Mouse (Mus musculus): ENCODE results near the gene Castor2. TPM values are rescaled to one million over a fixed set of nuclear protein-coding genes. Genes with fewer than 3 reads are reported as not detected.

Castor2 gene
- polyA plus RNA-seq, 1 experiment from 2014 or later, result 21.9 TPM

- DNase-seq (ENCODE audit: low spot score) (peak; percentile 71), ATAC-seq (peak; percentile 42; the same call in 1 of the 2 replicates)
- H3K9ac ChIP-seq (ENCODE audit: low read length), result no peak overlapping the region
- no peak overlapping the region for H3K4me2 ChIP-seq (ENCODE audit: low read length)
- H3K27ac ChIP-seq (ENCODE audit: low read depth, low read length), result no peak overlapping the region
- no peak overlapping the region for H3K4me3 ChIP-seq (ENCODE audit: low read depth, low read length)
- H3K27me3 ChIP-seq (replicated peaks; ENCODE audit: control insufficient read depth, insufficient read depth, low read length), result no peaks in the 10 kb centered on the region
- no peaks in the 10 kb centered on the region for H3K9me3 ChIP-seq (replicated peaks; ENCODE audit: control insufficient read depth, low read length)
- WGBS, result 16% methylated on average over 4 of the region's 4 CpGs
- H3K4me1 ChIP-seq (ENCODE audit: control insufficient read depth, insufficient read depth, low read length), result no peaks in the 10 kb centered on the region
- peaks cover 46% of the 10 kb centered on the region for H3K36me3 ChIP-seq (ENCODE audit: control insufficient read depth, insufficient read depth, low read length)
These were observed 32.1 kb downstream of the Castor2 start for GRCm38 (mm10) chr5:134131586-134131985.

GRCm38 (mm10) chr5:134136022-134136421 is 36.5 kb downstream of the Castor2 start:
- Histone ChIP-seq H3K4me1 (ENCODE audit: control insufficient read depth, insufficient read depth, low read length) (no peaks in the 10 kb centered on the region), H3K9me3 (replicated peaks; ENCODE audit: control insufficient read depth, low read length) (no peaks in the 10 kb centered on the region), H3K4me2 (ENCODE audit: low read length) (no peak overlapping the region), H3K4me3 (ENCODE audit: low read depth, low read length) (no peak overlapping the region), H3K36me3 (ENCODE audit: control insufficient read depth, insufficient read depth, low read length) (peaks cover 77% of the 10 kb centered on the region), H3K9ac (ENCODE audit: low read length) (no peak overlapping the region), H3K27me3 (replicated peaks; ENCODE audit: control insufficient read depth, insufficient read depth, low read length) (no peaks in the 10 kb centered on the region), H3K27ac (ENCODE audit: low read depth, low read length) (no peak overlapping the region)
- DNase-seq (ENCODE audit: low spot score) (no peak), ATAC-seq (no peak)
- 96% methylated on average over 12 of the region's 12 CpGs for WGBS

- Histone ChIP-seq H3K4me2 (ENCODE audit: low read length) (no peak overlapping the region), H3K27me3 (replicated peaks; ENCODE audit: control insufficient read depth, insufficient read depth, low read length) (no peaks in the 10 kb centered on the region), H3K9me3 (replicated peaks; ENCODE audit: control insufficient read depth, low read length) (no peaks in the 10 kb centered on the region), H3K27ac (ENCODE audit: low read depth, low read length) (no peak overlapping the region), H3K9ac (ENCODE audit: low read length) (no peak overlapping the region), H3K4me3 (ENCODE audit: low read depth, low read length) (no peak overlapping the region), H3K4me1 (ENCODE audit: control insufficient read depth, insufficient read depth, low read length) (no peaks in the 10 kb centered on the region), H3K36me3 (ENCODE audit: control insufficient read depth, insufficient read depth, low read length) (peaks cover 88% of the 10 kb centered on the region)
- WGBS, result 86% methylated on average over 4 of the region's 5 CpGs
- no peak for DNase-seq (ENCODE audit: low spot score)
- ATAC-seq, result no peak
These were observed 38.4 kb downstream of the Castor2 start for GRCm38 (mm10) chr5:134137933-134138332.

- H3K27me3 ChIP-seq (replicated peaks; ENCODE audit: control insufficient read depth, insufficient read depth, low read length), result no peaks in the 10 kb centered on the region
- ATAC-seq, result no peak
- H3K27ac ChIP-seq (ENCODE audit: low read depth, low read length), result no peak overlapping the region
- no peak overlapping the region for H3K4me3 ChIP-seq (ENCODE audit: low read depth, low read length)
- no peak overlapping the region for H3K9ac ChIP-seq (ENCODE audit: low read length)
- peaks cover 93% of the 10 kb centered on the region for H3K36me3 ChIP-seq (ENCODE audit: control insufficient read depth, insufficient read depth, low read length)
- no peaks in the 10 kb centered on the region for H3K4me1 ChIP-seq (ENCODE audit: control insufficient read depth, insufficient read depth, low read length)
- WGBS, result 94% methylated on average over 6 of the region's 6 CpGs
- H3K4me2 ChIP-seq (ENCODE audit: low read length), result no peak overlapping the region
- no peak for DNase-seq (ENCODE audit: low spot score)
- H3K9me3 ChIP-seq (replicated peaks; ENCODE audit: control insufficient read depth, low read length), result no peaks in the 10 kb centered on the region
These were observed 39.9 kb downstream of the Castor2 start for GRCm38 (mm10) chr5:134139429-134139828.

GRCm38 (mm10) chr5:134141236-134141635 is 41.7 kb downstream of the Castor2 start:
- 82% methylated on average over 7 of the region's 7 CpGs for WGBS
- no peak for ATAC-seq

GRCm38 (mm10) chr5:134142381-134142780 is 42.9 kb downstream of the Castor2 start:
- H3K4me2 ChIP-seq (ENCODE audit: low read length), result no peak overlapping the region
- no peak overlapping the region for H3K9ac ChIP-seq (ENCODE audit: low read length)
- no peaks in the 10 kb centered on the region for H3K4me1 ChIP-seq (ENCODE audit: control insufficient read depth, insufficient read depth, low read length)
- H3K36me3 ChIP-seq (ENCODE audit: control insufficient read depth, insufficient read depth, low read length), result peaks cover 70% of the 10 kb centered on the region
- DNase-seq (ENCODE audit: low spot score) (no peak), ATAC-seq (no peak)
- H3K27me3 ChIP-seq (replicated peaks; ENCODE audit: control insufficient read depth, insufficient read depth, low read length), result no peaks in the 10 kb centered on the region
- no peaks in the 10 kb centered on the region; the same call in 1 of the 2 replicates for H3K9me3 ChIP-seq (replicated peaks; ENCODE audit: control insufficient read depth, low read length)
- H3K4me3 ChIP-seq (ENCODE audit: low read depth, low read length), result no peak overlapping the region
- 87% methylated on average over 11 of the region's 11 CpGs for WGBS
- H3K27ac ChIP-seq (ENCODE audit: low read depth, low read length), result no peak overlapping the region

More at GRCm38 (mm10) chr5:134141236-134141635, 41.7 kb downstream of the Castor2 start:
- H3K27me3 ChIP-seq (replicated peaks; ENCODE audit: control insufficient read depth, insufficient read depth, low read length), result no peaks in the 10 kb centered on the region
- peaks cover 81% of the 10 kb centered on the region for H3K36me3 ChIP-seq (ENCODE audit: control insufficient read depth, insufficient read depth, low read length)
- no peaks in the 10 kb centered on the region; the same call in 1 of the 2 replicates for H3K9me3 ChIP-seq (replicated peaks; ENCODE audit: control insufficient read depth, low read length)
- no peak overlapping the region for H3K9ac ChIP-seq (ENCODE audit: low read length)
- H3K4me2 ChIP-seq (ENCODE audit: low read length), result no peak overlapping the region
- H3K4me1 ChIP-seq (ENCODE audit: control insufficient read depth, insufficient read depth, low read length), result no peaks in the 10 kb centered on the region
- no peak for DNase-seq (ENCODE audit: low spot score)
- no peak overlapping the region for H3K27ac ChIP-seq (ENCODE audit: low read depth, low read length)
- no peak overlapping the region for H3K4me3 ChIP-seq (ENCODE audit: low read depth, low read length)

GRCm38 (mm10) chr5:134144986-134145385 is 45.5 kb downstream of the Castor2 start:
- Histone ChIP-seq H3K4me2 (ENCODE audit: low read length) (no peak overlapping the region), H3K27ac (ENCODE audit: low read depth, low read length) (no peak overlapping the region), H3K4me1 (ENCODE audit: control insufficient read depth, insufficient read depth, low read length) (no peaks in the 10 kb centered on the region), H3K4me3 (ENCODE audit: low read depth, low read length) (no peak overlapping the region), H3K9ac (ENCODE audit: low read length) (no peak overlapping the region), H3K9me3 (replicated peaks; ENCODE audit: control insufficient read depth, low read length) (no peaks in the 10 kb centered on the region; the same call in 1 of the 2 replicates), H3K27me3 (replicated peaks; ENCODE audit: control insufficient read depth, insufficient read depth, low read length) (no peaks in the 10 kb centered on the region), H3K36me3 (ENCODE audit: control insufficient read depth, insufficient read depth, low read length) (peaks cover 64% of the 10 kb centered on the region)
- ATAC-seq (no peak), DNase-seq (ENCODE audit: low spot score) (no peak)
- WGBS, result 94% methylated on average over 8 of the region's 8 CpGs

GRCm38 (mm10) chr5:134147194-134147753 is 47.8 kb downstream of the Castor2 start:
- Histone ChIP-seq H3K4me1 (ENCODE audit: control insufficient read depth, insufficient read depth, low read length) (no peaks in the 10 kb centered on the region), H3K36me3 (ENCODE audit: control insufficient read depth, insufficient read depth, low read length) (peaks cover 45% of the 10 kb centered on the region), H3K4me3 (ENCODE audit: low read depth, low read length) (no peak overlapping the region), H3K27me3 (replicated peaks; ENCODE audit: control insufficient read depth, insufficient read depth, low read length) (no peaks in the 10 kb centered on the region), H3K4me2 (ENCODE audit: low read length) (no peak overlapping the region), H3K27ac (ENCODE audit: low read depth, low read length) (no peak overlapping the region), H3K9ac (ENCODE audit: low read length) (no peak overlapping the region), H3K9me3 (replicated peaks; ENCODE audit: control insufficient read depth, low read length) (no peaks in the 10 kb centered on the region; the same call in 1 of the 2 replicates)
- 90% methylated on average over 10 of the region's 10 CpGs for WGBS
- no peak for DNase-seq (ENCODE audit: low spot score)
- ATAC-seq, result no peak

GRCm38 (mm10) chr5:134148153-134148552 is 48.6 kb downstream of the Castor2 start:
- no peaks in the 10 kb centered on the region for H3K4me1 ChIP-seq (ENCODE audit: control insufficient read depth, insufficient read depth, low read length)
- H3K9me3 ChIP-seq (replicated peaks; ENCODE audit: control insufficient read depth, low read length), result no peaks in the 10 kb centered on the region; the same call in 1 of the 2 replicates
- H3K36me3 ChIP-seq (ENCODE audit: control insufficient read depth, insufficient read depth, low read length), result peaks cover 39% of the 10 kb centered on the region
- no peak overlapping the region for H3K4me2 ChIP-seq (ENCODE audit: low read length)
- ATAC-seq (no peak), DNase-seq (ENCODE audit: low spot score) (no peak)
- no peak overlapping the region for H3K9ac ChIP-seq (ENCODE audit: low read length)
- no peaks in the 10 kb centered on the region for H3K27me3 ChIP-seq (replicated peaks; ENCODE audit: control insufficient read depth, insufficient read depth, low read length)
- H3K27ac ChIP-seq (ENCODE audit: low read depth, low read length), result no peak overlapping the region
- 94% methylated on average over 4 of the region's 4 CpGs for WGBS
- no peak overlapping the region for H3K4me3 ChIP-seq (ENCODE audit: low read depth, low read length)

Measured in forebrain, embryonic 14.5 days (tissue).